Mouse (Mus musculus) thymus, adult 2 months (tissue): ENCODE results near the gene Cyb561d1.

Source experiments
- CTCF ChIP-seq: fragments of 200-500 bp; IDR thresholded peaks from 2 replicates; pipeline ENCODE4 v1.5.1; 2012; ENCODE audit warnings: mild to moderate bottlenecking, control low read depth, low read length, moderate library complexity, borderline replicate concordance; ENCODE audit not compliant: control insufficient read depth, poor library complexity, insufficient read depth; ENCODE audit errors: extremely low read depth
- POLR2A ChIP-seq: fragments of 200-500 bp; IDR thresholded peaks from 2 replicates; pipeline ENCODE4 v1.6.1; 2012; ENCODE audit warnings: mild to moderate bottlenecking, low read length, control low read depth, moderate library complexity; ENCODE audit not compliant: control insufficient read depth, poor library complexity, insufficient read depth; ENCODE audit errors: extremely low read depth

GRCm38 (mm10) chr3:108226558-108227350 lies 25.7 kb upstream of the Cyb561d1 start, which contains the start of gene Sypl2:
- TF ChIP-seq CTCF, result no peak
- TF ChIP-seq POLR2A, result no peak
